Mouse (Mus musculus) megakaryocyte progenitor cell, adult 5-6 weeks (primary cell): Measurements from ENCODE around the gene Fam243. TPM values are rescaled to one million over a fixed set of nuclear protein-coding genes. Genes with fewer than 3 reads are reported as not detected.

Source experiments
- ATAC-seq: replicated peaks from 2 replicates; pipeline ENCODE4 v1.8.0; 2016; ENCODE audit warnings: mild to moderate bottlenecking, moderate TSS enrichment, inconsistent platforms; ENCODE audit not compliant: poor library complexity
- total RNA-seq, 2 experiments: library from RNA; stranded (forward) in 1 of 2; stranded (reverse) in 1 of 2; fragments of 157-497, 149-512 nt in 1 of 2; fragments of 200-1000 nt in 1 of 2; gene quantifications; 2 replicates each; pipeline versions ENCODE4 v1.2.3 to v1.2.4; 2015 to 2017

Gene Fam243
- total RNA-seq, 2 experiments from 2014 or later, result not detected

DNA sequence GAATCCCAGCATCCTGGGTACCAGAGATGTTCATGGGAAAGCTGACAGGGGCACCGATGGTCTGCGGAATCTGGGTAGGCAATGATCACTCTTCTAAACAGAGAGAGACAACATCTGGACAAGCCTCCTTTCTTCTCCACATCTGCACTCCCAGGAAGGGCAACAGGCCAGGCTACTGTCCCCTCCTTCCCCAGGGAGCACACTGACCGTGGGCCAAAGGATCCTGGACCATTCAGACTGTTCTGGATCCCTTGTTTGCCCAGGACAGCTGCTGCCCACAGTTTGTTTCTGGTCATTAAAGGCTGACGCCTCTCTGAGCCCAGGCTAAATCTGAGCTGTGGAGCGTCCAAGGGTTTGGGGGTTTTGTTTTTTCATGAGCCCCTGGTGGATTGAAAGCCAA is 38.6 kb downstream of the Fam243 start:
- ATAC-seq, result no peak

DNA sequence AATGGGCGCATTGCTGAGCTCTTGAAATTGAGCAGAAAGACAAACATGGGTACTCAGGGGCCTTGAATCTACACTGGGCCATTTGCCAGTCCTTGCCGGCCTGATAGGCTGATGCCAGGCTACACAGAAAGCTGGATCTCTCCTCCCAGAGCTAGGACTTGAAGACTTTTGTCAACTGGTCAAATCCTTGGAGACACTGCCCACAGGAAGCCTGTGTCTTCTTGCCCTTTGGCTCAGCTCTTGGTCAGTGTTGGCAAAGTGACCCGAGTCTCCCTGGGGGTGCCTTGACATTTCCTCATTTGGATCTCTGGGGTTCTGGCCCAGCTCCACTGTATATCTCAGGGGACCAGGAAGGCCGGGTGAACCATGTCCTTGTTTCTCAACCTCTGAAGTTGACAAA is 45.7 kb downstream of the Fam243 start:
- no peak for ATAC-seq

DNA sequence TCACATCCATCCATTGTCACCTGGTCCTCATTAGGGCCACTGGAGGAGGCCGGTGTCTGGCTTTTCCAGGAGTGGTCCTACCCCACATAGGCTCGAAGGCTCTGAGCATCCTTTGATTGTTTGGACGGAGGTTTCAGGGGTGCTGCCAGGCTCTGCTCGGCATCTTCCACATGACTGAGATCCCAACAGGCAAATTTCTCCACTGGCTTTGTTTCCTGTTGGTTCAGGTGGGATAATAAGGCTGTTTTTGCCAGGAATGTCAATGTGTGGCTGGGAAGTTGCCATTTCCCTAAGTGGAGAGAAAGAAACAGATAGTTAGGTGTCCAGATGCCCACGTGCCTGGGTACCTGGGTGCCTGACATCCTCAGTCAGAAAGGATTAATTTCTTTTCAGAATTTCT is 46.7 kb downstream of the Fam243 start:
- ATAC-seq, result no peak

Other genes starting within 250 kb of the Fam243 start
- not detected in 2 replicates for gene Kcne2, start 29.1 kb downstream of the Fam243 start, total RNA-seq (2015)
- gene Kcne2, start 29.1 kb downstream of the Fam243 start, total RNA-seq (2017), result not detected in 2 replicates
- gene Smim11, start 20.2 kb downstream of the Fam243 start, total RNA-seq (2015), result 90.9 and 91.1 TPM in 2 replicates
- 164 and 194 TPM in 2 replicates for gene Smim11, start 20.2 kb downstream of the Fam243 start, total RNA-seq (2017)
- not detected in 2 replicates for gene Kcne1, start 38.0 kb upstream of the Fam243 start, total RNA-seq (2015)
- gene Kcne1, start 38.0 kb upstream of the Fam243 start, total RNA-seq (2017), result not detected in 2 replicates
- 6.9 and 7.8 TPM in 2 replicates for gene Rcan1, start 149.4 kb upstream of the Fam243 start, total RNA-seq (2015)
- gene Rcan1, start 149.4 kb upstream of the Fam243 start, total RNA-seq (2017), result 8.4 and 8.6 TPM in 2 replicates
- not detected in 2 replicates for gene Clic6, start 164.3 kb upstream of the Fam243 start, total RNA-seq (2015)
- 0.04 TPM in 1 of 2 replicates, not detected in the other for gene Clic6, start 164.3 kb upstream of the Fam243 start, total RNA-seq (2017)